In the genomic region with DNA sequence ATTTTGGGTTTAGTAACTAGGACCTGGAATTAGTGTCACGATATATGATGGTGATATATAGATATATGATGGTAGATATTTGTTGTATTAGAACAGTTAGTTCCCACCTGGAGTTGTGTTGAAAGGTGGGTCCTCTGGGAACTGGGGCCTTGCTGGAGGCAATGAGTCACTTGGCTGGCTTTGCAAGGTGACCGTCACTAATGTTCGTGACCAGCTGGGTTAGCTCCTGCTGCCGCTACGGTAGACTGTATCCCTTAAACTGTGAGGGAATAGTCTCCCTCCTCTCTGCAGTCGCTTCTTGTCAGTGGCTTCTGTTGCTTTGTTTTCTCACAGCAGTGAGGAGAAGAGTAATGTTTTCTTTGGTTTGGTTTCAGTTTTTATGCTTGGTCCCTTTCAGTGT, we compare ENCODE assay signal across 12 mouse cellular contexts. TPM values are rescaled to one million over a fixed set of nuclear protein-coding genes. Genes with fewer than 3 reads are reported as not detected.
DNase-seq lines count a peak whose midpoint lies in the region; ATAC-seq lines count a peak whose summit lies in the region.
"Had no signal": no experiment of that assay in that cellular context is flagged by ENCODE, and none has a peak within 500 bp of the region (broad histone marks: within the 10 kb centered on the region; RNA-seq: fewer than 3 reads in every experiment).

No protein-coding gene starts in this region.

- no peaks in the 10 kb centered on the region for H3K9me3 ChIP-seq in heart, embryonic 14.5 days (ENCODE audit: control insufficient read depth, low read length)
- no peaks in the 10 kb centered on the region; the same call in 1 of the 2 replicates for H3K9me3 ChIP-seq in kidney, embryonic 15.5 days (replicated peaks)
- H3K9me3 ChIP-seq: embryonic facial prominence, embryonic 12.5 days had no signal

- peak; percentile 36 to 84 for DNase-seq in adrenal gland, adult (ENCODE audit: inconsistent age in 2 of 2, low spot score in 1 of 2)
- no peak for DNase-seq in adrenal gland, adult 18-20 months (ENCODE audit: low spot score in 2 of 2)
- DNase-seq in heart, postnatal 25 days (ENCODE audit: low spot score), result no peak
- DNase-seq in adrenal gland, postnatal 14 days, result peak; percentile 70
- no peak for DNase-seq in urinary bladder, postnatal 14 days (ENCODE audit: low spot score)
- no peak for DNase-seq in thymus, postnatal 25 days

- intact Hi-C loops in heart, postnatal 25 days (cut with DNase I), result no loop called here

- H3K27ac ChIP-seq in heart, embryonic 14.5 days (replicated peaks in 1 of 2; ENCODE audit: control insufficient read depth in 1 of 2, insufficient read depth in 1 of 2, low read depth in 2 of 2, low read length in 2 of 2), result peak overlapping the region in 1 of 2 experiments; percentile 3; a peak in 1 of 4 replicates
- no peak overlapping the region for H3K27ac ChIP-seq in kidney, embryonic 15.5 days
- H3K27ac ChIP-seq: embryonic facial prominence, embryonic 12.5 days; hindbrain, embryonic 10.5 days; stomach, postnatal 0 days had no signal

- H3K36me3 ChIP-seq in heart, embryonic 14.5 days (ENCODE audit: control insufficient read depth, insufficient read depth, low read length), result peaks cover 8% of the 10 kb centered on the region; the same call in 1 of the 2 replicates
- H3K36me3 ChIP-seq in kidney, embryonic 15.5 days, result 0 out of 2 replicates have a peak, but pooled peaks cover 11% of the 10 kb centered on the region

- peak overlapping the region; percentile 18; the same call in 1 of the 2 replicates for H3K4me2 ChIP-seq in heart, embryonic 14.5 days (ENCODE audit: low read length)
- peak overlapping the region; percentile 10; the same call in 1 of the 2 replicates for H3K4me2 ChIP-seq in kidney, embryonic 15.5 days
- H3K4me2 ChIP-seq: embryonic facial prominence, embryonic 12.5 days had no signal

- WGBS in heart, embryonic 14.5 days, result 36% methylated on average over 6 of the region's 6 CpGs
- WGBS in kidney, embryonic 15.5 days, result 26% methylated on average over 6 of the region's 6 CpGs

- H3K27me3 ChIP-seq in heart, embryonic 14.5 days (ENCODE audit: control insufficient read depth, insufficient read depth, low read length), result no peaks in the 10 kb centered on the region
- H3K27me3 ChIP-seq in kidney, embryonic 15.5 days, result no peaks in the 10 kb centered on the region
- H3K27me3 ChIP-seq: embryonic facial prominence, embryonic 12.5 days had no signal

- no peak overlapping the region for H3K9ac ChIP-seq in heart, embryonic 14.5 days (ENCODE audit: low read length)
- no peak overlapping the region for H3K9ac ChIP-seq in kidney, embryonic 15.5 days
- H3K9ac ChIP-seq: embryonic facial prominence, embryonic 12.5 days had no signal

- H3K4me3 ChIP-seq in heart, embryonic 14.5 days (ENCODE audit: control insufficient read depth in 1 of 2, insufficient read depth in 1 of 2, low read depth in 1 of 2, low read length in 2 of 2), result no peak overlapping the region
- H3K4me3 ChIP-seq in kidney, embryonic 15.5 days (replicated peaks), result no peak overlapping the region
- H3K4me3 ChIP-seq: embryonic facial prominence, embryonic 12.5 days; hindbrain, embryonic 10.5 days; myocyte had no signal

- ATAC-seq in heart, embryonic 14.5 days (ENCODE audit: insufficient number of reproducible peaks, insufficient read depth, low FRiP score, low read depth), result no peak
- 0 out of 2 replicates have a peak, but pooled peaks have one; percentile 22 for ATAC-seq in kidney, embryonic 15.5 days (replicated peaks; ENCODE audit: low FRiP score)

- peaks cover 2 to 43% of the 10 kb centered on the region in 2 experiments for H3K4me1 ChIP-seq in heart, embryonic 14.5 days (ENCODE audit: control insufficient read depth in 2 of 2, insufficient read depth in 2 of 2, low read length in 2 of 2)
- H3K4me1 ChIP-seq in kidney, embryonic 15.5 days, result peaks cover 15% of the 10 kb centered on the region
- H3K4me1 ChIP-seq: embryonic facial prominence, embryonic 12.5 days; hindbrain, embryonic 10.5 days had no signal

RNA-seq across cellular contexts. Expression of a gene that starts 11.5 kb away (rescaled TPM):
- total RNA-seq in adrenal gland, adult 18-20 months (2021), result 10 to 100 TPM; 36.3 to 43.9 TPM
- 57.2 and 63.9 TPM in 2 replicates for polyA plus RNA-seq in heart, embryonic 14.5 days (2014; fragmentation: Nextera tagmentation; extraction: Ambion mirVana)
- 10 to 100 TPM; 24.1 to 25.9 TPM for total RNA-seq in heart, postnatal 25 days (2021)
- total RNA-seq in adrenal gland, postnatal 14 days (2021), result 42.6 and 47.3 TPM in 2 replicates
- 71.5 and 72.6 TPM in 2 replicates for polyA plus RNA-seq in kidney, embryonic 15.5 days (2015; fragmentation: Nextera tagmentation; extraction: Ambion mirVana)

RNA-seq across cellular contexts. Expression of a gene that starts 11.6 kb away (rescaled TPM):
- 10 to 100 TPM; 50.9 to 78.3 TPM for total RNA-seq in adrenal gland, adult 18-20 months (2021)
- polyA plus RNA-seq in heart, embryonic 14.5 days (2014; fragmentation: Nextera tagmentation; extraction: Ambion mirVana), result 52.1 and 54.5 TPM in 2 replicates
- total RNA-seq in heart, postnatal 25 days (2021), result 10 to 100 TPM; 34.7 to 40.5 TPM
- 79.7 and 86.9 TPM in 2 replicates for total RNA-seq in adrenal gland, postnatal 14 days (2021)
- polyA plus RNA-seq in kidney, embryonic 15.5 days (2015; fragmentation: Nextera tagmentation; extraction: Ambion mirVana), result 55.3 and 59.1 TPM in 2 replicates

Comparison
In these comparisons a context has a peak if more than half of its experiments do, and no peak if none do; other contexts are left out.
1. DNase-seq: peak in adrenal gland, adult (2 of 2) and adrenal gland, postnatal 14 days (single experiment); none in adrenal gland, adult 18-20 months (0 of 2), heart, postnatal 25 days (single experiment), urinary bladder, postnatal 14 days (single experiment) and thymus, postnatal 25 days (single experiment).